Mouse (Mus musculus) 416B (cell line): Measurements from ENCODE around the gene Ubtf.

Experiments used
- DNase-seq: peaks from one replicate; pipeline ENCODE4 v3.0.0; 2011; ENCODE audit warnings: low read depth

The Ubtf gene

DNA sequence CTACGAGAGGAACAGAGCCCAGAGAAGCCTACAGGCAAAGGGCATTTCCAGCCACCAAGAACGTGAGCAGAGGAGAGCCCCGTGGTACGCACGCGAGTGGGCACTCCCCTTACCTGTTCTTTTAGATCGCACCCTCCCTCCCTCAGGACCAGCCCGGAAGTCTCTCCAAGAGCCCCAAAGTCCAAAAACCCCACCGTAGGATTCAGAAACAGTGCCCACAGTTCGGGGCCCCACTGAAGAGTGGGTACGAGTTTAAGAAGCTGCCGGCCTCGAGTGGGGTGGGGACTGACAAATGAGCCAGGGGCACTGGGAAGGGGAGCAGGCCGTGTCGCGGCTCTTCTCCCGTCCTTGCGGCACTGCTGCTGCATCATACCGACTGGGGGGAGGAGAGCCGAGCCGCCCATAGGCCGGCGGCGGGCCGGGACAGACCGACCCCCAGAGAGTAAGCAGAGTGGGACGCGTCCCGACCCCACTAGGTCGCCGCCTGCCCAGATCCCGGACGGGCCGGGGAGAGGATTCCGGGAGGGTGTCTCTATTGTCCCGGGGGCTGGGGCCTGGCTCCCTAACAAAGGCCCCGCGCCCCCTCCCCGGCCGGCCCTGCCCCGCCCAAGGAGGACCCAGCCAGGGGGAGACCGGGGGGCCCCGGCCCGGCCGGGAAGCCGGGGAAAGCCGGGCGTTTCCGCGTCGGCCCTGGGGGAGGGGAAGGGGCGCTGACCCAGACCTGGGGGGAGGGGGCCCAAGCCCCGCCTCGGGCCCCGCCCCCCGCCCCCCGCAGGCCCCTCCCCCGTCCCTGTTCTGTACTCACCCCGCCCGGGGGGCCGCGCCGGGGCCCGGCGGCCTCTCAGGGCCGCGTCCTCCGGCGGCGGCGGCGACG lies 23.7 kb downstream of the Ubtf start:
- DNase-seq, result peak; percentile 55

DNA sequence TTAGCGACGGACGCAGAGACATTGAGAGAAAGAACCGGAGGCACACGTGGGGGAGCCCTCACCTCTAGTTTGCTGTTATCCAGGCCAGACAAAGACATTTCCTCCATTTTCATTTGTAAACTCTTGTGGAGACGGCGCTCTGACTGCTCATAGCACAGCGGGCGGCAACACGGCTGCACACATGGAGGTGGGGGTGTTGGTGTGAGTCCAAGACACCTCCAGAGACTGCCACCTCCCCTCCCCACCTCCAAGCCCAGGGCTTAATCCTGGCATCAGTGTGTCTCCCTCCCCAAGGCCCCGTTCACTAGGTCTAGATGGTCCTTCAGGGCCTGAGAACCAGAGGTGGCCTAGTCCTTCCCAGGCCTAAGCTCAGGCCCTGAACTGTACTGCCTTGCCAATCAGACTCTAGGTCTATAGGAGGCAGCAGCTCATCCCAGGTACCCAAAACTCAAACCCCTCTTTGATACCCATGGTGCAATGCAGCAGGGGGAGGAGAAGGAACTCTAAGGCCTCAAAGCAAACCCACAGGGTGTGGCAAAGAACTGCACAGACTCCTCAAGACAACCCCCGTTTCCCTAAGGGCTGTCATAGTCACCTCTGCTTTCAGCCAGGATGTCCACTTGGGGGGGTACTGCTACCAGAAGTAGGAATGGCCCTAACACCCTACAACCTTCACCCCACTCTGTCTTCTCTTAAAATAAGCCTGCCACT lies 24.5 kb downstream of the Ubtf start:
- peak; percentile 91 for DNase-seq

DNA sequence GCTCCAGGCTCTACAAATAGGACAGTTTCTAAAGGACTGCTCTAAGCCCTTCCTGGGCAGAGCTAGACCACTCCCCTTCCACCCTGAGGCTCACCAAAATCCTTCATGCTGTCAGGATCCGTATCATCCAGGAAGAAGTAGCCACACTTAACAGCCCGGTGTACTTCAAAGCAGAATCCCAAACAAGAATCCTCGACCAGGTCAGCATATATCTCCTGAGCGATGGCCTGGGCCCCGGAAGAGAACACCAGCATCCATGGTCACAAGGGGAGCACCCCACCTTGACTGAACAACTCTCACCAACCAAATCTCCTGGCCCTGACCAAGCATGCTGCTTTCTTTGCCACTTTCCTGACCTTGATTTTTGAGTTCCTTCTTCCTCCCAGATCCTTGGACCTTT lies 25.1 kb downstream of the Ubtf start:
- no peak for DNase-seq

DNA sequence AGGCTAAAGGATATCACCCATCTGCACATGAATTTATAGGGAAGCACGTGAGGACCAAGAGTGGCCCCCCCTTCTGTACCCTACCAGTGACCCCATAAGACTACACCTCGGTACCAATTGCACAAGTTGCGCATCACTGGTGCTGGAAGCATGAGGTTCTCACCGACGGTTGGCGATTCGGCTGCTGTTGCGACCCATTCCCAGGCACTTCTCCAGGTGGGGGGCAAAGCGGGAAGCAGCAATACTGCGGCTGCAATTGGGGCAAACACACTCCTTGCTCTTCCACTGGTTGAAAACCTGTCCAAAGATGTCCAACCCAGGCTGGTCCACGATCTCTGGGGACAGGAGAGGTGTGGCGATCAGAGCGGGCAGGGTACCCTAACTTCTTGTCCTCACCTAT lies 25.6 kb downstream of the Ubtf start:
- DNase-seq, result no peak

DNA sequence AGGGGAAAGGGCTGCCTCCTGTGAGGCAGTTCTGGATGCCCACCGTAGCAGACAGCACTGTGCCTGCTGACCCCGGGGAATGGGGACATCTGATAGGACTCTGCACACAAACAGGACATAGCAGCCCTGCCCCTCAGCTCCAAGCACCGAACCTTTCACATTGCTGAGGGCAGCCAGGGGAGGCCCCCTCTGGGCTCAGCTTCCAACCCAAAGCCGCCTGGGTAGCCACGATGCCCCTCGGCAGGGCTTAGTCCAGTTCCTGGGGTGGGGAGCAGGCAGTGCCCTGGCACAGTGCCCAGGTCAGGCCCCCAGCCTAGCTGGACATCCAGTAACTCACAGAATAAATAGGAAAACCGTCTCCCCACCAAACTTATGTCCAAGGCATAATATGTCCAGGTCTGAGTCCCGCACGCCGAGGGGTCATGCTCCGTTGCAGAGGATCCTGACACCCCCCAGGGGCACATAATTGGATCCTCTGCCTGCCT lies 28.4 kb downstream of the Ubtf start:
- DNase-seq, result no peak

DNA sequence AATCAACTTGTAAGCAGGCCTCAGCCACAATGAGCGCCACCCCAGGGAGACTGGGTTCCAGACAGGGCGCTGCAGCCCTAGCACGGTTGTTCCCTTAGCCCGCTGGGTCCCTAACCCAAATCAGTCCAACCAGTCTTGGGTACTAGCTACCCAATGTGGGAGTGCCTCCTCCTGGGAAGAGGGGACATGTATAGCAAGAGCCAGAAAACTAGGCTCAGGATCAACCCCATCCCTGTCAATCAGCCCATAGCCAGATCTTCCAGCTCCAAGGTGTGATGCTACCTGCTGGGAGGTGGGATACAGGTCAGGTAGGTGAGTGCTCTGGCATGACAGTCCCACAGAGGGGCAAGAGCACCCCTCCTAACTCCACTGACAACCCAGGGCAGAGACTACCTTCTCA lies 29.4 kb downstream of the Ubtf start:
- no peak for DNase-seq

DNA sequence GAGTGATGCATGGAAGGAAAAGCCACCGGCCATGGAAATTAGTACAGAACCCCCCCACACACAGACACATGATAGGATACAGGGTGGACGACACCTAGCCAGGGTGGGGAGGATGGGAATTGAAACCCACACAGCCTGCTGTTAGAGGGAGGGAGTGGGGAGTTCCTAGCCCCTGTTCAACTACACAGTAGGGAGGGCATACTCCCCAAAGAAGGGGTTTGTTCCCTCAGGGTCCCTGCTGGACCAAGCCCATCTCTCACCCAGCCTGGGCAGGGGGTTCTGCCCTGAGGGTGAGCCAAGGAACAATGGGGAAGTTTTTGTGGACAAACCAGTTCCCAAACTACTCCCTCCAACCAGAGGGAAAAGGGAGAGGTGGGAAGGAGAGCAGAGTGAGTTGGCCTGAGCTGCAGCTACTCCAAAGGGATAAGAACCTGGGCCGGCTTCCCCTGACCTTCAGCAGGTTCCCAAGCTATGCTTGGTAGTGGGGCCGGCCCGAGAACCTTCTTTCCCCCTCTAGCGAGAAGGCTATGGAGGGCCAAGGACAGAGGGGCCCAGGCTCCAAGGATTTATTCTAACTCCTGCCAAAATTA lies 29.9 kb downstream of the Ubtf start:
- DNase-seq, result no peak

DNA sequence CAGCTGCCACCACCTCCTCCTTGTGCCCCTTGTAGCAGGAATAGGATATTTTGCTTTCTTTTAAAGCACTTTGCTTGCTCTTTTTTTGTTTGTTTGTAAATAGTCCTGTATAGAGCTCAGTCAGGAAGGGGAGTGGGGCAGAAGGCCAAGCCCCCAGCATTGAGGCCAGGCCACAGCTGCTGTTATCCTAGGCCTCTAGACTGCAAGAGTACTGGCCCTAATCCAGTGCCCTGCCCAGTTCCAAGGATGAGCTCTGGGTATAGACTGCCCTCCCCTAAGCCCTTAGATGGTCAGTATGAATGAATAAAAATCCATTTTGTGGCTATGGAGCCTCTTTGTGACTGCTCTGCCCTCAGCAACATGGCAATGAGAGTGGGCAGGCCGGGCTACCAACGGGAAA lies 30.6 kb downstream of the Ubtf start:
- no peak for DNase-seq

DNA sequence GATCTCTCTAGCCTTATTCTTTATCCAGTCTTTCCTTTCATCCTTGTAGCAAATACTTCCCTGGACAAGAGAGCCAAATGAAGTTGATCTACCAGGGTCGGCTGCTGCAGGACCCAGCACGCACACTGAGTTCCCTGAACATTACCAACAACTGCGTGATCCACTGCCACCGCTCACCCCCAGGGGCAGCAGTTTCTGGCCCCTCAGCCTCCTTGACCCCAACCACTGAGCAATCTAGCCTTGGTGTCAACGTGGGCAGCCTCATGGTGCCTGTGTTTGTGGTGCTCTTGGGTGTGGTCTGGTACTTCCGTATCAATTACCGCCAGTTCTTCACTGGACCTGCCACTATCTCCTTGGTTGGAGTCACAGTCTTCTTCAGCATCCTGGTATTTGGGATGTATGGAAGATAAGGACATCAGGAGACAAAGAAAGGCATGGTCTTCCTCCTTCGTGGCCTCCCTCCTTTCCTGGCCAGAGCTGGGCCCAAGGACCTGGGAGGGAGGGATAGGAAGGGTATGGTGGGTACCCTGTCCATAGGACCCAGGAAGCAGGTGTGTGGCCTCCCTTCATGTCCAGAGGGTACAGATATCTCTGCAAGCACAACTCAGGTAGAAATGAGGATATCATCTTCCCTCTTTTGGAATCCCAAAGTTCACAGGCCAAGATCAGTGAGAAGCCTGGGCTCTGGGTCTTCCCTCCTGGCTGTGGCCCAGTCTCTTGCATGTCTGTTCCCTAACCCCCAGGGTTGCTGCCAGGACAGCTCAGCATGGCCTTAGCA lies 31.3 kb downstream of the Ubtf start:
- no peak for DNase-seq

DNA sequence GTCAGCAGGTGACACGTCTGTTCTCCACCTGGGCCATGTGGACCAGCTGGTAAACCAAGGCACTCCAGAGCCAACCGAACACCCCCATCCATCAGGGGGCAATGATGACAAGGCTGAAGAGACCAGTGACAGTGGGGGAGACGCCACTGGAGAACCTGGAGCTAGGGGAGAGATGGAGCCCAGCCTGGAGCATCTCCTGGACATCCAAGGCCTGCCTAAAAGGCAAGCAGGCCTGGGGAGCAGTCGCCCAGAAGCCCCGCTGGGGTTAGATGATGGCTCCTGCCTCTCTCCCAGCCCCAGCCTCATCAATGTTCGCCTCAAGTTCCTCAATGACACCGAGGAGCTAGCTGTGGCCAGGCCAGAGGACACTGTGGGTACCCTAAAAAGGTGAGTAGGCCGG lies 32.1 kb downstream of the Ubtf start:
- DNase-seq, result no peak

DNA sequence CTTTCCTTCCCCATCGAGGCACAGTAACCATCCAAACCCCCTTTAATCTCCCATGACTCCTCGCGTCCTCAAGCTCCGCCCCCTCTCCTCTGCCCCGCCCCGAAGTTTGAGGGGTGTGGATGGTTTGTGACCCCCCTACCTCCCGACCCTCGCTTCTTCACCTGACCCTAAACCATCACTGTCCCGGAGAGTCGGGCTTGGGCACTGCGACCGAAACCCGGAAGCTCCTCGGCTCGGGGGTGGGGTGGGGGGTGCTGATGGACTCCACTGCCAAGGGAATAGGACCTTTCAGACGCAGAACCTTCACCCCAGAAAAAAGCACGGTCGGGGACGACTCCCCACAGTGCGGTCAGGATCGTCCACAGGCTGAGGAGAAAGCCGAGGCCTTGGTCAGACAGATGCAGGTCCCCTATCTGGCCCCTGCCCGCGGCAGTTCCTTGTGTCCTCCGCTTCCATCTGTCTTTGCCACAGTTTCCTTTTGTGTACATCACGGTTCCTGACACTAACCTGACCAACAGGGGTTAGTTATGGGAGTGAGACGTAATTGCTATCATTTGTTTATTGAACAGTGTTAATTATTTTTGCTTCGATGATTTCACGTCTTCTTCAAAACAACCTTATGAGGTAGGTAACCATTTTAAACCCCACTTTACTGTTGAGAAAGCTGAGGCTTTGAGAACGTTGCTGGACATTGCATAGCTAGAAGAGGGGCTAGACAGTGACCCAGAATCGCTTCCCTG lies 34.3 kb downstream of the Ubtf start:
- no peak for DNase-seq

DNA sequence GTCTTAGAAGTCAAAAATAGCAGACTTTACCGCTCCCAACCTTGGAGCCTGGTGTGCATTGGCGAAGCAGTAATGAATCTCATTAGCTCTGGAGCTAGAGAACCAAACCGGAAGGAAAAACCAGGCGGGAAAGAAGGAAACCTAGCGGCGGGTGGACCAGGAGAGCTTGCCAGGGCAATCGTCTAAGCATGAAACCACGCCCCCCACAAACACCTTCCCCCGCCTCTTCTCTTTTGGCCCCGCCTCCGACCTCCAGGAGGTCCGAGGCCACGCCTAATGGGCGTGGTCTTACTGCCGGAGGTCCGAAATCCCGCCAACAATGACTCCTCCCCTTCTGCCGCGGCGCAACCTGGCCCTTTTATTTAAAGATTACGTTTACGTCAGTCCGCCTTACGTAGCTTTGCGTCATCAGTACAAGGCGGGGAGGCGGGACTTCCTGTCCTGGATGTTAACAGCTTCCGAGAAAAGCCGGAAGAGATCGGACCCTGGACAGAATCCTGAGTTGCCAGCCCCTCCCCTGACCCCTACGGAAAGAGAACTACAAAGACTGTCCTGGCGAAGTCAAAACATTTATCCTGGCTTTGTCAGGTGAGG lies 34.9 kb downstream of the Ubtf start, which contains the start of gene Tmub2:
Gene Tmub2, plus strand, starts transcription at position 431 of the 594 bp plus-strand sequence.
- peak; percentile 100 for DNase-seq

DNA sequence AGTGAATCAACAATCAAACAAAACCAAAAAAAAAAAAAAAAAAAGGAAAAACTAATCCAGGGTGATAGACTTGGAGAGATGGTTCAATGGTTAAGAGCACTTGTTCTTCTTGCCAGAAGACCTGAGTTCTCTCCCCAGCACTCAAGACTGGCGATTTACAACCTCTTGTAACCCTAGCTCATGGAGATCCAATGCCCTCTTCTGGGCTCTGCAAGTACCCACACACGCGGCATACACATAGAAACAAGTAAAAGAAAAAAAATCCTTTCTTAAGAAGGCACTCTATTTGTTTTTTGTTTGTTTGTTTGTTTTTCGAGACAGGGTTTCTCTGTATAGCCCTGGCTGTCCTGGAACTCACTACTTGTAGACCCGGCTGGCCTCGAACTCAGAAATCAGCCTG lies 35.6 kb downstream of the Ubtf start:
- peak; percentile 80 for DNase-seq

DNA sequence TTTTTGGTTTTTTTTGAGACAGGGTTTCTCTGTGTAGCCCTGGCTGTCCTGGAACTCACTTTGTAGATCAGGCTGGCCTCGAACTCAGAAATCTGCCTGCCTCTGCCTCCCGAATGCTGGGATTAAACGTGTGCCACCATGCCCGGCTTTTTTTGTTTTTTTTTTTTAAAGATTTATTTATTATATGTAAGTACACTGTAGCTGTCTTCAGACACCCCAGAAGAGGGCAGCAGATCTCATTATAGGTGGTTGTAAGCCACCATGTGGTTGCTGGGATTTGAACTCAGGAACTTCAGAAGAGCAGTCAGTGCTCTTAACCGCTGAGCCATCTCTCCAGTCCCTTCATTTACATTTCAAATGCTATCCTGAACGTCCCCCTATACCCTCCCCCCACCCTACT lies 39.3 kb downstream of the Ubtf start:
- peak; percentile 34 for DNase-seq

DNA sequence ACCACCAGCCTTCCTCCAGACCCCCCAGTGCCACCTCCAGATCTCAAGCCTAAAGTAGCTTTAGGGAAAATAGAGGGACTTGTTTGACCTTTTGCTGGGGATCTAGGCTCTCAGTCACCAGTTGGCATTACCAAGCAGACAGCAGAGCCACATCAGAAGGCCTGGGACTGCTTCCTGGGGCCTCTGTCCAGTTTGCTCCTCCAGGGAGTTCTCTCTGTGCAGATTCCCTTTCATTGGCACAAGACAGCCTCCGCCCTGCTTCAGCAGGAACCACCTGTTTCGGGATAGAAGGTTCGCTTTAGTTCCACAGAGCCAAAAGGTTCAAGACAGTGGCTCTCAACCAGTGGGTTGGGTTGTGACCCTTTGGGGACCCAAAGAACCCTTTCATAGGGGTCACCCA lies 39.9 kb downstream of the Ubtf start:
- no peak for DNase-seq

DNA sequence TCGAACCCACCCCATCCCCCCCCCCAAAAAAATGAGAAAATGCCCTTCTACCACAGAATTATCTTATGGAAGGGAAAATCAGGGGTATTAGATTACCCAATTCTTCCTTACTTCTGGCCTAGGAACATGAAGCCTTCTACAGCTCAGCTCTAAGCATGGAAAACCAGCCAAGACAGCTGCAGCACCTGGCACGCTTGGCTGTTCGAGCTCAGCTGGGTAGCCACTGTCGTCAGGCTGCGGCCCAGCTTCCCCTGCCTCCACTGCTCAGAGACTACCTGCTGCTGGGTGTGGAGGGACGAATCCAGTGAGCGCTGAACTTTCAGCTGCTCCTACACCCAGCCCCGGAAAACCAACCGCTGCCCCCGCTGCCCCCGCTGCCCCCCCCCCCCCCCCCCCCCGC lies 41.8 kb downstream of the Ubtf start:
- no peak for DNase-seq

DNA sequence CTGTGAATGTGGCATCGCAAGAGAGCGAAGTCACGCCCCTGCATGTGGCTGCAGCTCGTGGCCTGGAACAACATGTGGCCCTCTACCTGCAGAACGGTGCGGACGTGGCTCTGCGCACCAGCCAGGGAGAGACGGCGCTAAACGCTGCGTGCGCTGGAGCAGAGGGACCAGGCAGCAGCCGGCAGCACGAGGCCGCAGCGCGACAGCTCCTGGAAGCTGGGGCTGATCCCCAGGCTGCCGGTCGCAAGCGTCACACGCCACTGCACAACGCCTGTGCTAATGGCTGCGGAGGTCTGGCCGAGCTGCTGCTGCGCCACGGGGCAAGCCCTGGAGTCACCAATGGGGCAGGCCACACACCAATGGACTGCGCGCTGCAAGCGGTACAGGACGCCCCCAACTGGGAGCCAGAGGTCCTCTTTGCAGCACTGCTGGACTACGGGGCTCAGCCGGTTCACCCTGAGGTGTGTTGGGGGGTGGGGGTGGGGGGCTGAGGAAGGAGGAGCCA lies 43.1 kb downstream of the Ubtf start:
- no peak for DNase-seq

DNA sequence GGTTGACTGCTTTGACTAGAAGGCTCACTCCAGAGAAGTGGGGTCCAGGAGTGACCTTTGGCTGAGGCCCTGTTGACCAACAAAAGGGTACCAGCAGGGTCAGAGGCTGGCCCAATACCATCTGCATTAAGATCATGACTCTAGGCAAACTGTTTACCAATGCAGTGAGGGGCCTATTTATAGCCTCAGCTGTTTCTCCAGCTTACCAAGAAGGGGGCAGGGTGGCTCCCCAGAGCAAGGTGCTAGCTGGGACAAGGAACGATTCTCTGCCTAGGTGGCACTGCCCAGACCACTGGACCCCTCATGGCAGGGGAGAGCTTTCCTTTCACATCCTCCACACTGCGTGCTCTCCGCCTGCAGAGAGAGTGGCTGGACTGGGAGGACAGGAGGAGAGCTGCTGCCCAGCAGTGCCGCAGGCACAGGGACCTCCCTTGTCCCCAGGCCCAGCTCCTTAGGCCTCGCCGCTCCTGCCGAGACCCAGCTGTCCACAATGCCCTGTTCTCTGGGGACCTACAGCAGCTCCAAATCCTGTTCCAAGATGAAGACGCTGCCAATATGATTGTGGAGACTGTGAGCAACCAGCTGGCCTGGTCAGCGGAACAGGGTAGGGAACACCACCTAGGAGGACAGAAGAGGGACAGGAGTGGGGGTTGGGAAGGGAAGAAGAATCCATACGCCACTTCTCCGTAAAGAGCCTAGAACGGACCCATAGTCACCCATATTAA lies 50.9 kb downstream of the Ubtf start, which contains the start of gene Asb16:
Gene Asb16, plus strand, starts transcription at position 224 of the 725 bp plus-strand sequence.
- no peak for DNase-seq

DNA sequence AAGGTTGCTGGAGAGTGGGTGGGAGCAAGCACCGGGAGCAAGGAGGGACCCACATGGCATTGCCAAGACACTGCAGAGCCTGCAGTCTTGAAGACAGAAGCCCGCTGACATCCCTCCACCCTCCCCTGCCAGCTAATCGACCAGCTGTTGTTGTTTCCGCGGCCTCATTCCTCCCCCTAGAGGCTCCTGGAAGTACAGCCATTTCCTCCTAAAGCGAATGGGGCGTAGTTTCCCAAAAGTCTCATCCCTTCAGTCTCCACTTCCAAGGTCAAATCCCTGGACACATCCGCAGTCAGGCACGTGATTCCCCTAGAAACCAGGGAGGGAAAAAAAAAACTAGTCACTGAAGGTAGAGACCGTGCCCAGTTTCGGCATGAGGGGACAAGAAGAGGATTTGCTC lies 52.1 kb downstream of the Ubtf start:
- peak; percentile 78 for DNase-seq
